Mouse (Mus musculus): ENCODE data around the gene Ipp. TPM values are rescaled to one million over a fixed set of nuclear protein-coding genes. Genes with fewer than 3 reads are reported as not detected.

Ipp gene
- polyA plus RNA-seq, 1 experiment from 2014 or later: 14.3 TPM

DNA sequence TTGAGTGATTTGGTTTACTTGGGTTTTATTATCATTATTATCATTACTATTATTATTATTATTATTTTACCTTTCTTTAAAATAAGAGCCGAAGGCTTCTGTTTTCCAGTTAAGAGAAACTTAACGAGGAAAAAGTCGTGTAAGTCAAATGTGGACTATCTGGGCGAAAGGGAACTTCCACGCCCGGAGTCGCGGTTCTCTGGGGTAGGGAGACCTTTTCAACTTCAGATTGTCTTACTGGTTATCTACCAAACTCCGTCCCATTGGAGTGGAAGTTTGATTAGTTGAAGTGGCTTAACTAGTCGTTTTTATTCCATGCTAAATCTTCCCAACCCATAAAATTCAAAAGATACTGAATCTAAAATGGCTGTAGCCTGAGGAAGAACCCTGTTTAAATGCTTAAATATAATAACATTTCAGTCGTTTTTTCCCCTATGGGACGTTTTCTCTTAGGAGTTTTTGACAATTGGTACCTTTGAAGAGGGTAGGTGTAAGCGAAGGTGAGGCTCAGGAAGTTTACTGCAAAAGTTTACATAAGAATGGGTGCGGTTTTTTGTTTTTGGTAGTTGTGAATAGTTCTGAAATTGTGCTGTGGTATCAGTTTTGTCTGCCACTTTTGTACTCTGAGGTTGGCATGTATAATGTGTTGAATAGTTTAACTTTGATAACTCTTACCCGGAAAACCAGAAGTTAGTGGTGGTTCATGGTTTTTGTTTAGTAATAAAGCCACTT is 51.0 kb downstream of the Ipp start:
- Histone ChIP-seq H3K4me3 (peak overlapping the region; percentile 93), H3K4me1 (peaks cover 32% of the 10 kb centered on the region), H3K27me3 (replicated peaks) (no peaks in the 10 kb centered on the region), H3K36me3 (peaks cover 15% of the 10 kb centered on the region), H3K9ac (peak overlapping the region; percentile 96), H3K4me2 (peak overlapping the region; percentile 88), H3K9me3 (no peaks in the 10 kb centered on the region), H3K27ac (replicated peaks) (peak overlapping the region; percentile 99)
- WGBS: 2% methylated on average over 15 of the region's 15 CpGs
- ATAC-seq (ENCODE audit: extremely low read depth, insufficient number of reproducible peaks, low FRiP score, low TSS enrichment): no peak

Other genes starting within 250 kb of the Ipp start
- gene Mast2, start 43.4 kb upstream of the Ipp start, polyA plus RNA-seq (2015; fragmentation: Nextera tagmentation; extraction: Ambion mirVana): 12.8 and 12.9 TPM in 2 replicates
- gene Tmem69, start 48.4 kb downstream of the Ipp start, polyA plus RNA-seq (2015; fragmentation: Nextera tagmentation; extraction: Ambion mirVana): 24.3 and 24.6 TPM in 2 replicates
- 24.4 and 25.0 TPM in 2 replicates for gene Gpbp1l1, start 50.1 kb downstream of the Ipp start, polyA plus RNA-seq (2015; fragmentation: Nextera tagmentation; extraction: Ambion mirVana)
- 3.1 and 3.6 TPM in 2 replicates for gene Ccdc17, start 89.1 kb downstream of the Ipp start, polyA plus RNA-seq (2015; fragmentation: Nextera tagmentation; extraction: Ambion mirVana)
- 87.3 and 87.4 TPM in 2 replicates for gene Nasp, start 120.4 kb downstream of the Ipp start, polyA plus RNA-seq (2015; fragmentation: Nextera tagmentation; extraction: Ambion mirVana)
- 580 and 636 TPM in 2 replicates for gene Akr1a1, start 144.1 kb downstream of the Ipp start, polyA plus RNA-seq (2015; fragmentation: Nextera tagmentation; extraction: Ambion mirVana)
- gene Prdx1, start 178.0 kb downstream of the Ipp start, polyA plus RNA-seq (2015; fragmentation: Nextera tagmentation; extraction: Ambion mirVana): 967 and 1,034 TPM in 2 replicates
- 33.5 and 35.1 TPM in 2 replicates for gene Mmachc, start 200.9 kb downstream of the Ipp start, polyA plus RNA-seq (2015; fragmentation: Nextera tagmentation; extraction: Ambion mirVana)
- gene Ccdc163, start 201.0 kb downstream of the Ipp start, polyA plus RNA-seq (2015; fragmentation: Nextera tagmentation; extraction: Ambion mirVana): 17.9 and 20.2 TPM in 2 replicates
- gene Tesk2, start 213.4 kb downstream of the Ipp start, polyA plus RNA-seq (2015; fragmentation: Nextera tagmentation; extraction: Ambion mirVana): 3.0 and 3.2 TPM in 2 replicates